Mouse (Mus musculus): ENCODE results near the gene Defa22. TPM values are rescaled to one million over a fixed set of nuclear protein-coding genes. Genes with fewer than 3 reads are reported as not detected.
"Not testable (repeated sequence)": the region's sequence is repeated elsewhere in the genome, so short reads cannot be mapped to it uniquely, and the experiment has no call there.

The Defa22 gene
- polyA plus RNA-seq (2014; fragmentation: Nextera tagmentation; extraction: Ambion mirVana), result not detected in 2 replicates

GRCm38 (mm10) chr8:21161977-21162376 lies at the start of gene Defa22:
Defa22 (plus strand) TSS chr8:21162277.
- H3K9me3 ChIP-seq (ENCODE audit: control insufficient read depth, low read length); H3K4me2 ChIP-seq (replicated peaks; ENCODE audit: low read depth, low read length); H3K4me3 ChIP-seq (ENCODE audit: low read length); ATAC-seq (ENCODE audit: low FRiP score, low TSS enrichment); H3K27me3 ChIP-seq (ENCODE audit: control insufficient read depth, insufficient read depth, low read length); H3K9ac ChIP-seq (ENCODE audit: low read depth, low read length); H3K27ac ChIP-seq (ENCODE audit: low read depth, low read length); H3K4me1 ChIP-seq (ENCODE audit: control insufficient read depth, insufficient read depth, low read length); H3K36me3 ChIP-seq (ENCODE audit: control insufficient read depth, insufficient read depth, low read length): not testable (repeated sequence)
- no CpG with 5 or more reads among the region's 1 CpGs for WGBS

- not testable (repeated sequence) for H3K4me2 ChIP-seq (replicated peaks; ENCODE audit: low read depth, low read length); H3K27me3 ChIP-seq (ENCODE audit: control insufficient read depth, insufficient read depth, low read length); H3K9me3 ChIP-seq (ENCODE audit: control insufficient read depth, low read length); H3K4me3 ChIP-seq (ENCODE audit: low read length); H3K4me1 ChIP-seq (ENCODE audit: control insufficient read depth, insufficient read depth, low read length); H3K27ac ChIP-seq (ENCODE audit: low read depth, low read length); ATAC-seq (ENCODE audit: low FRiP score, low TSS enrichment); H3K36me3 ChIP-seq (ENCODE audit: control insufficient read depth, insufficient read depth, low read length); H3K9ac ChIP-seq (ENCODE audit: low read depth, low read length)
- 61% methylated on average over 3 of the region's 3 CpGs for WGBS
Observed at GRCm38 (mm10) chr8:21134342-21134741, 27.7 kb upstream of the Defa22 start, which contains the start of gene Defa30. Defa30 (plus strand) TSS chr8:21134642.

GRCm38 (mm10) chr8:21191314-21191713 lies 29.2 kb downstream of the Defa22 start, which contains the start of gene Defa31:
Defa31 (plus strand) TSS chr8:21191614.
- not testable (repeated sequence) for H3K9me3 ChIP-seq (ENCODE audit: control insufficient read depth, low read length); H3K27me3 ChIP-seq (ENCODE audit: control insufficient read depth, insufficient read depth, low read length); H3K4me1 ChIP-seq (ENCODE audit: control insufficient read depth, insufficient read depth, low read length); H3K27ac ChIP-seq (ENCODE audit: low read depth, low read length); H3K4me2 ChIP-seq (replicated peaks; ENCODE audit: low read depth, low read length); ATAC-seq (ENCODE audit: low FRiP score, low TSS enrichment); H3K9ac ChIP-seq (ENCODE audit: low read depth, low read length); H3K4me3 ChIP-seq (ENCODE audit: low read length); H3K36me3 ChIP-seq (ENCODE audit: control insufficient read depth, insufficient read depth, low read length)
- no CpG with 5 or more reads among the region's 1 CpGs for whole genome bisulfite sequencing

- not testable (repeated sequence) for H3K27ac ChIP-seq (ENCODE audit: low read depth, low read length); ATAC-seq (ENCODE audit: low FRiP score, low TSS enrichment)
- WGBS, result no CpG with 5 or more reads among the region's 1 CpGs
Observed at GRCm38 (mm10) chr8:21201261-21201660, 39.2 kb downstream of the Defa22 start, which contains the start of gene Gm15293. Gm15293 (plus strand) TSS chr8:21201561.

More at GRCm38 (mm10) chr8:21201261-21201660, 39.2 kb downstream of the Defa22 start, which contains the start of gene Gm15293:
- not testable (repeated sequence) for H3K9ac ChIP-seq (ENCODE audit: low read depth, low read length); H3K27me3 ChIP-seq (ENCODE audit: control insufficient read depth, insufficient read depth, low read length); H3K4me2 ChIP-seq (replicated peaks; ENCODE audit: low read depth, low read length); H3K9me3 ChIP-seq (ENCODE audit: control insufficient read depth, low read length); H3K4me1 ChIP-seq (ENCODE audit: control insufficient read depth, insufficient read depth, low read length); H3K4me3 ChIP-seq (ENCODE audit: low read length); H3K36me3 ChIP-seq (ENCODE audit: control insufficient read depth, insufficient read depth, low read length)

Other genes starting within 250 kb of the Defa22 start
- gene Gm6040, start 240.2 kb upstream of the Defa22 start, polyA plus RNA-seq (2014; fragmentation: Nextera tagmentation; extraction: Ambion mirVana), result not detected in 2 replicates
- gene AY761185, start 217.6 kb upstream of the Defa22 start, polyA plus RNA-seq (2014; fragmentation: Nextera tagmentation; extraction: Ambion mirVana), result not detected in 2 replicates
- not detected in 2 replicates for gene Defa21, start 136.7 kb upstream of the Defa22 start, polyA plus RNA-seq (2014; fragmentation: Nextera tagmentation; extraction: Ambion mirVana)
- gene Defa23, start 107.2 kb upstream of the Defa22 start, polyA plus RNA-seq (2014; fragmentation: Nextera tagmentation; extraction: Ambion mirVana), result not detected in 2 replicates
- gene Defa35, start 97.2 kb upstream of the Defa22 start, polyA plus RNA-seq (2014; fragmentation: Nextera tagmentation; extraction: Ambion mirVana), result not detected in 2 replicates
- not detected in 2 replicates for gene Defa25, start 77.8 kb upstream of the Defa22 start, polyA plus RNA-seq (2014; fragmentation: Nextera tagmentation; extraction: Ambion mirVana)
- gene Gm14851, start 66.2 kb upstream of the Defa22 start, polyA plus RNA-seq (2014; fragmentation: Nextera tagmentation; extraction: Ambion mirVana), result not detected in 2 replicates
- gene Defa30, start 27.6 kb upstream of the Defa22 start, polyA plus RNA-seq (2014; fragmentation: Nextera tagmentation; extraction: Ambion mirVana), result not detected in 2 replicates
- gene Defa31, start 29.3 kb downstream of the Defa22 start, polyA plus RNA-seq (2014; fragmentation: Nextera tagmentation; extraction: Ambion mirVana), result not detected in 2 replicates
- gene Gm15293, start 39.3 kb downstream of the Defa22 start, polyA plus RNA-seq (2014; fragmentation: Nextera tagmentation; extraction: Ambion mirVana), result not detected in 2 replicates
- gene Gm15292, start 87.5 kb downstream of the Defa22 start, polyA plus RNA-seq (2014; fragmentation: Nextera tagmentation; extraction: Ambion mirVana), result not detected in 2 replicates
- not detected in 2 replicates for gene Defa27, start 153.3 kb downstream of the Defa22 start, polyA plus RNA-seq (2014; fragmentation: Nextera tagmentation; extraction: Ambion mirVana)
- not detected in 2 replicates for gene Defa29, start 164.7 kb downstream of the Defa22 start, polyA plus RNA-seq (2014; fragmentation: Nextera tagmentation; extraction: Ambion mirVana)
- not detected in 2 replicates for gene Defa2, start 216.2 kb downstream of the Defa22 start, polyA plus RNA-seq (2014; fragmentation: Nextera tagmentation; extraction: Ambion mirVana)
- not detected in 2 replicates for gene Defa33, start 229.5 kb downstream of the Defa22 start, polyA plus RNA-seq (2014; fragmentation: Nextera tagmentation; extraction: Ambion mirVana)